Mouse (Mus musculus) bone marrow, adult 2 months (tissue): Measurements from ENCODE around the gene Zbtb45. TPM values are rescaled to one million over a fixed set of nuclear protein-coding genes. Genes with fewer than 3 reads are reported as not detected.

ENCODE experiments used
- H3K27ac ChIP-seq: fragments of 200-500 bp; 2 replicates; pipeline ENCODE4 v1.5.1; 2012; ENCODE audit warnings: low read depth, mild to moderate bottlenecking, control low read depth, inconsistent platforms, low read length; ENCODE audit not compliant: control insufficient read depth, poor library complexity, insufficient read depth
- H3K4me1 ChIP-seq: fragments of 200-500 bp; 2 replicates; pipeline ENCODE4 v1.6.1; 2011; ENCODE audit warnings: low read length; ENCODE audit not compliant: control insufficient read depth, insufficient read depth
- H3K4me3 ChIP-seq: fragments of 200-500 bp; replicated peaks from 2 replicates; pipeline ENCODE3; 2011; ENCODE audit warnings: mild to moderate bottlenecking, low read depth, low read length, control low read depth; ENCODE audit not compliant: control insufficient read depth
- CTCF ChIP-seq: fragments of 200-500 bp; IDR thresholded peaks from 2 replicates; pipeline ENCODE4 v1.5.1; 2011; ENCODE audit warnings: low read length, control low read depth; ENCODE audit not compliant: control insufficient read depth, insufficient read depth
- POLR2A ChIP-seq: fragments of 200-500 bp; IDR thresholded peaks from 2 replicates; pipeline ENCODE4 v1.6.1; 2011; ENCODE audit warnings: low read depth, mild to moderate bottlenecking, control low read depth, low read length, borderline replicate concordance; ENCODE audit not compliant: control insufficient read depth
- WGBS: fragments of 180-500 bp; shearing (Covaris S2); methylation state at CpG from one replicate; pipeline ENCODE4 v1.1.7; 2018; 5-methylcytosine and 5-hydroxymethylcytosine counted together
- polyA plus RNA-seq: library from polyadenylated mRNA; stranded (reverse); fragments of >200 nt; gene quantifications from 2 replicates; pipeline ENCODE4 v1.2.4, GENCODE M21; 2011; ENCODE audit warnings: low replicate concordance; ENCODE audit not compliant: missing spikeins, insufficient read depth, insufficient read length

The Zbtb45 gene
- polyA plus RNA-seq, 1 experiment = 9.6 TPM

DNA sequence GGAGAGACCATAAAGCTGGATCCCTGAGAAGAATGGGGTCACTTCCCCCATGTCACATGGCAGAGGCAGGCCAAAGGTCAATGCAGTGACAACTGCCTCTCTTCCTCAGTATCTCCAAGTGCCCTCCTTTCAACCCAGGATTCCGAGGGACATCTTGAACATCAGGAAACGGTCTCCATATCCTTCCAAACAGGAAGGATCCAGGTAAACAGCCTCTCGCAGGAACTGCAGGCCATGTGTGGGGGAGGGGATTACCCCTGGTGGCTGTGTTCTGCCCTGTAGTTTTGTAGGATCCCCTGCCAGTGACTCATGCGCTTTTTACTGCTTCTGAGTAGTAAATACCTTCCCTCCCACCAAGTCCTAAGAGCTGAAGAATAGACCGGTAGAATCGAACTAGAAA lies 30.1 kb downstream of the Zbtb45 start:
- TF ChIP-seq CTCF (no peak), POLR2A (no peak)
- 87% methylated on average over 6 of the region's 6 CpGs for WGBS
- Histone ChIP-seq H3K27ac (no peak overlapping the region), H3K4me3 (no peak overlapping the region), H3K4me1 (no peaks in the 10 kb centered on the region)

DNA sequence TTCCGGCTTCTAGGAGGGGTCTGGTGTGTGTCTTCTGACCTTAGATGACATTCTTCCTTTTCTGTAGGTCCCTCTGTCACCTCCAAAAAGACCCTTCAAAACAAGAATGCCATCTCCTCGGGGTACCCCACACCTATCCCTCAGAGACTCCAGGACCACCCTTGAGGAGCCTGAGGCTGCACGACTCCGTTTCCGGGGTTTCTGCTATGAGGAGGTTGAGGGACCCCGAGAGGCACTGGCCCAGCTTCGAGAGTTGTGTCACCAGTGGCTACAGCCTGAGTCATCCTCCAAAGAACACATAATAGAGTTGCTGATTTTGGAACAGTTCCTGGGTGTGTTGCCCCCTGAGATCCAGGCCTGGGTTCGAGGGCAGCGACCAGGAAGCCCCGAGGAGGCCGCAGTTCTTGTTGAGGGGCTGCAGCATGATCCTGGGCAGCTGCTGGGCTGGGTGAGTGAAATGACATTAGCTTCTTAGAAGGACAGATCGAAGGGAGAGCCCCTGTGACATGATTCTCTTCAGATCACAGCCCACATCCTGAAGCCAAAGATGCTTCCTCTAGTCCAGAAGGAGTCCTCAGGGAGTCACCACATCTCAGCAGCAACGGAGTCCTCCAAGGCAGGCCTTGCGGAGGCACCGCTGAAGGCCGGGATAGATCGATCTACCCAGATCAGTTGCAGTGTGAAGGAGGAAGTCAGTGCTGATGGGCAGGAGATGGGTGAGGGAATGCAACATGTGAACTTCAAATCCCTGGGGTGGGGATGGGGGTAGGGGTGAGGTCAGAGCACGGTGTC lies 30.7 kb downstream of the Zbtb45 start:
- 77% methylated on average over 18 of the region's 18 CpGs for WGBS
- no peak overlapping the region for H3K4me3 ChIP-seq
- H3K27ac ChIP-seq = no peak overlapping the region
- TF ChIP-seq CTCF (no peak), POLR2A (no peak)
- no peaks in the 10 kb centered on the region for H3K4me1 ChIP-seq

DNA sequence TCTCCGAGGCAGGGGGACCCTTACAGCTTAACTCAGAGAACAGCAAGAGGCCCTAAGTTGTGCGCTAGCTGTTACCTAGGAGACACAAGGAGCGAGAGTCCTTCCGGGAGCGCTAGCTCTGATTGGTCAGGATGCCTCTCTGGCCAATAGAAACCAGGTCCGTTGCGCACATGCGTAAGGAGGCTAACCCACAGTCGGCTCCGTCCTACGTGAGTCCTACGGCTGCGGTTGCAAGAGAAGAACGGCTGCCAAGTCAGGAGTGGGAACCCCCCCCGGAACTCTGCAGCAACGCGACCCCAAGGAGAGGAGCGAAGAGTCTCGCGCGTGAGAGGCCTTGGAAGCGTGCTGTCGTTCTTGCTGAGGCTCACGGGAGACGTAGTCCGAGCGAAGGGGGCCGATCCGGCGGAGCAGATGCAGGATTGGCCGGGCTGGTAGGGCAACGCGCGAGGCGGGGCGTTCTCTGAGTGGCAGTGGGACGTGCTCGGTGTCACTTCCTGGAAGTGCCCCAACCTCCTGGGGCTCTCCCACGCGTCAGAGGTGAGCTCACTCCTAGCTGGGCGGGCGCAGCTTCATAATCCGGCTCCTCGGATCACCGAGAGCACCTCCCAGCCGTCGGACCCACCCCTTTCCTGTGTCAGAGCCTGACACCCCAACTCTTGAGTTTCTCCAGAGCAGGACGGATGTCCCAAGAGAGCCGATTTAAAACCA lies 32.0 kb downstream of the Zbtb45 start, which contains the start of gene Zfp446:
Gene Zfp446 (plus strand): TSS at position 167 of the 708 bp plus-strand sequence.
- no peaks in the 10 kb centered on the region for H3K4me1 ChIP-seq
- WGBS = under 1% methylated on average over 49 of the region's 49 CpGs
- no peak for TF ChIP-seq CTCF
- TF ChIP-seq POLR2A = peak; percentile 68; the same call in 1 of the 2 replicates
- H3K4me3 ChIP-seq = peak within 1 kb of the TSS; percentile 76
- H3K27ac ChIP-seq = peak within 1 kb of the TSS; percentile 62

DNA sequence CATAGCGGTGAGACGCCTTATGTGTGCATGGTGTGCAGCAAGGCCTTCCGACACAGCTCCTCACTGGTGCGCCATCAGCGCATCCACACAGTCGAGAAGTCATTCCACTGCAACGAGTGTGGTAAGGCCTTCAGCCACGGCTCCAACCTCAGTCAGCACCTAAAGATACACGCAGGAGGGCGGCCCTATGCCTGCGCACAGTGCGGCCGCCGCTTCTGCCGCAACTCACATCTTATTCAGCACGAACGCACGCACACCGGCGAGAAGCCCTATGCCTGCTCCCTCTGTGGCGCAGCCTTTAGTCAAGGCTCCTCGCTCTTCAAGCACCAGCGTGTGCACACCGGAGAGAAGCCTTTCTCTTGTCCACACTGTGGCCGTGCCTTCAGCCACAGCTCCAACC lies 38.9 kb downstream of the Zbtb45 start:
- WGBS = 93% methylated on average over 25 of the region's 25 CpGs
- H3K4me3 ChIP-seq = no peak overlapping the region
- TF ChIP-seq CTCF (no peak), POLR2A (no peak)
- H3K4me1 ChIP-seq = no peaks in the 10 kb centered on the region; the same call in 1 of the 2 replicates
- H3K27ac ChIP-seq = no peak overlapping the region; the same call in 1 of the 2 replicates

DNA sequence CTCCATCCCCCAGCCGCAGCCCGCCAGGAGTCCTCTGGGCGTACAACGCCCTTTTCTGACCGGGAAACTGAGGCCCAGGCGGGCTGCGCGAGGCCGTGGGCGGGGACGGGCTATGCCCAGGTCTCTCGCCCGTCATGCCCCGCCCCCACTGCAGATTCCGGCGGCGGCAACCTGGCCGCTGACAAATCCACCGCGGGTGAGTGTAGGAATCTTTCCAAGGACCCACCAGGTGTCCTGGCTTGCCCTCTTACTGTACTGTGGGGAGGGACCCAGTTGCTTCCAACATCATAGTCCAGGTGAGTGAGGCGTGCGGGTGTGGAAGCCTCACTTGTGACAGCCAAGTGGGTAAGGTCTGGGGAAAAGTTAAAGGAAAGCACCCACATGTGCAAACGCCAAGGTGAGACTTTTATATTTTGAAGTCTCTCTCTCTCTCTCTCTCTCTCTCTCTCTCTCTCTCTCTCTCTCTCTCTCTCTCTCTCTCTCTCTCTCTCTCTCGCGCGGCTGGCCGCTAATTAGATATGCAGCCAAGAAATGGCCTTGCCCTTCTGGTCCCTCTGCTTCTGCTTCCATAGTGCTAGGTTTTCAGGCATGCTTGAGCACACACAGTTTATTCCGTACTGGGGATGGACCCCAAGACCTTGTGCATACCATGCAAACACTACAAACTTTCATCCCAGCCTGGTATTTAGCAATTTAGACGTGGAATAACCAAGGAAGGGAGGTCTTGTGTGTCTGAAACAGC lies 43.6 kb downstream of the Zbtb45 start:
- Histone ChIP-seq H3K4me3 (peak overlapping the region; percentile 82), H3K27ac (peak overlapping the region; percentile 67), H3K4me1 (no peaks in the 10 kb centered on the region; the same call in 1 of the 2 replicates)
- 1% methylated on average over 29 of the region's 29 CpGs for WGBS
- TF ChIP-seq POLR2A (no peak), CTCF (no peak)

DNA sequence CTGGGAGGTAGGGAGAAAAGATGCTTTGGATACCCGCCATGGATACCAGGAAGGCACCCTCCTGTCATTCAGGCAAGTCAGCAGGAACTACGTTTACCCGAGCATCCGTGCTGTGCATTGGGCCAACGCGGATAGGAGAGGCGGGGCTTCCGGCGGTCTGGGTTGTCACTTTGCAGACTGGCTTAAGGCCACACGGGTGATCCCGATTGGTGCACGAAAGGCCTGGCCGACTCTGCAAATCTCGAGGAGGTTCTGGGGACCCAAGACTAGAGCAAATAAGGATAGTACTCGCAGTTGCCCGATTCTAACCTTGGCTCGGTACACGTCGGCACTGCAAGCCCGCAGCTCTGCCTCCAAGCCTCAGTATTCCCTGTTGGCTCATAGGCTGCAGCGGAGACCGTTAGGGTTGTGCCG lies 44.1 kb downstream of the Zbtb45 start, which contains the start of gene Zfp324:
Gene Zfp324 (plus strand): TSS at position 161 of the 414 bp plus-strand sequence.
- H3K4me3 ChIP-seq = peak within 1 kb of the TSS; percentile 82
- H3K4me1 ChIP-seq = no peaks in the 10 kb centered on the region; the same call in 1 of the 2 replicates
- under 1% methylated on average over 23 of the region's 23 CpGs for WGBS
- no peak for TF ChIP-seq CTCF
- peak; percentile 75; the same call in 1 of the 2 replicates for TF ChIP-seq POLR2A
- peak within 1 kb of the TSS; percentile 67 for H3K27ac ChIP-seq

DNA sequence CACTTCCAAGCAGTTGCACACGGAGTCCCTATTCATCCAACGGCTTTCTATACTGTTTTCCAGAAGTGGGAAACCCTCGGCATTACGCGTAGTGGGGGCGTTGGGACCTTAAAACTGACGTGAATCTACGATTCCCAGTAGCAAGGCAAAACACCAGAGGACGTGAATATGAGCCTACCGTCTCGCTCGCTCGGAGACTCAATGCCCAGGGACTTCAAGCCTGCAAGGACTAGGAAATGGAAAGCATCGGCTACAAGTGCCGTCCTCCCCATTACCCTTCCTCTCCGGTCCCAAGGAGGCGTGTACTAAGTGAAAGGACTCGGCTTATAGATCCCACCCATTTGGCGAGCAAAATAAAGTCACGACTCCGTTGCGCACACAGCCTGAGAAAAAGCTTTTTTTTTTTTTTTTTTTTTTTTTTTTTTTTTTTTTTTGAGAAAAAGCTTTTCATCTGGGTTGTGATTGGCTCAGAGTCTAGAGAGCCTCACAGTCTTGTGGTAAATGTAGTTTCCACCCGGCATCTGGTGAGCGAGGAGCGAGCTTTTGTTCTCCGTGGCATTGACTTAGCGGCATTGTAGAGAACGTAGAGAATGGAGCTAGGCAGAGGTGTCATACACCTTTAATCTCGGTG lies 48.2 kb downstream of the Zbtb45 start:
- TF ChIP-seq CTCF (no peak), POLR2A (no peak)
- no peaks in the 10 kb centered on the region; the same call in 1 of the 2 replicates for H3K4me1 ChIP-seq
- peak overlapping the region; percentile 73 for H3K4me3 ChIP-seq
- under 1% methylated on average over 29 of the region's 29 CpGs for WGBS
- peak overlapping the region; percentile 35 for H3K27ac ChIP-seq
